Mouse (Mus musculus): Measurements from ENCODE around the gene Oma1.

GRCm38 (mm10) chr4:103290763-103291162 is 22.8 kb upstream of the Oma1 start, which contains the start of gene 4921539E11Rik:
- TF ChIP-seq POLR2A (IDR thresholded peaks at IDR 0.05; ENCODE audit: low read depth, low read length) (no peak), CTCF (IDR thresholded peaks at IDR 0.05; ENCODE audit: extremely low read depth, insufficient read length, insufficient replicate concordance, low read depth, low read length) (no peak)

Data from small intestine, adult 2 months (tissue).